Mouse (Mus musculus) layer of hippocampus, adult 9-10 months (tissue): Measurements from ENCODE around the gene Erf.

Experiments used
- DNase-seq: peaks from one replicate; pipeline ENCODE4 v3.0.0; 2022; ENCODE audit warnings: low spot score

Gene Erf

DNA sequence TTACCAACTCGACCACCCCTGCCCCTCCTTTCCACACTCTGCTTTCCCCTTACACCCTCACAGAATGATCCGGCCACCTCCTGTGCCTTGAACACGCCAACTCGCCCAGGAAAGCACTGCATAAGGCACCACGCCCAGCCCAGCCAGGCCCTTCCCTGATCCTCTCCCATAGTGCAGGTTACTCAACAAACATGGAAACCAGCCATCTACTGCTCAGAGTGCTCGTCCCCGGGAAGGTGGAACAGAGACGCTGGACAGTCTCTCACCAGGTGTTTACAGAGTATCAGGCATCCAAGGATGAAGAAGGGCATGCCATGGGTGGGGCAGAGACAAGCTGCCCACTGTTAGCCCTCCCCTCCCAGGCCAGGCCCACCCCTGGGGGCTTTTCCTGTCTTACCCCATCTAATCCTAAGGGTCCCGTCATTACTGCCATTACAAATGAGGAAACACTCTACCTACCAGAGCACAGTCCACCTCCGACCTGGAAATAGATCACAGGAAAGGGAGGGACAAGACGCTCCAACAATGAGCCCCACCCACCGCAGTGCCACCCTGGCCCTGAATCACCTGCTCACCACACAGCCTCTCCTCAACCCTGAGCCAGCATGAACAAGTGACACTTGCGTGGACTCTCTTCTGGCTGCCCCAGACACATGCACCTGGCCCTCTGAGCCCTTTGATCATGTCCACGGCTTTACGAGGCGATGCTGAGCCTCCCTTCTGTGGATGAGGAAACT lies 44.3 kb downstream of the Erf start:
- no peak for DNase-seq

DNA sequence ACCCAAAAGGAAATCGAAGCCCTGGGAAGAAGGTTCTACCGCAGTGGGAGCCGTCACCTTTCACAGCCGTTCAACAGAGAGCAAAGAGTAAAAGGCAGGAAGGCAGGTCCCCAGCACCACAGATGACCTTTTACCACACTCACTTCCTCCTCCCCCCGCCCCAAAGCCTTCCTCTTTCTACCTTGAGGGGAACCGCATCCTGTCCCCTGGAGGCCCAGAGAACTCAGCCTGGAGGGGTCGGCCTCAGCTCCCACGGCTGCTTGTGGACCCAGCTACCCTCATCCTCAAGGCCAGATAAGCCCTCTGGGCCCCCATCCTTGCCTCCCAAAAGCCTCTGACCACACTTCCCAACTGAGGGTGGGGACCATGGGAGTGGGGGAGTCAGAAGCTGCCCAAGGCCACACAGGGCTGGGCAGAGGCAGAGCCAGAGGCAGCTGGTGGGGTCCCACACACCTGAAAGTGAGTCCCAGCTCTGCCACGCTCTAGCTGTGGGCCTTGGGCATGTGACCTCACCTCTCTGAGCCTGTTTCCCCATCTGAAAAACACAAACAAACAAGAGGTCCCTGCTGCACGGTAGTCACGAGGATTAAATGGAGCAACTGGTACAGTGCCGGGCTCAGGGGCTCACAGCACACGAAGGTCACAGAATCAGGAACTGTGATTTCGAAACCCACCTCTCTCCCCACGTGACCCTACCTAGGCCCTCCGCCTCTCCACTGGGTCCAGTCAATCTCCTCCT lies 45.0 kb downstream of the Erf start:
- no peak for DNase-seq

DNA sequence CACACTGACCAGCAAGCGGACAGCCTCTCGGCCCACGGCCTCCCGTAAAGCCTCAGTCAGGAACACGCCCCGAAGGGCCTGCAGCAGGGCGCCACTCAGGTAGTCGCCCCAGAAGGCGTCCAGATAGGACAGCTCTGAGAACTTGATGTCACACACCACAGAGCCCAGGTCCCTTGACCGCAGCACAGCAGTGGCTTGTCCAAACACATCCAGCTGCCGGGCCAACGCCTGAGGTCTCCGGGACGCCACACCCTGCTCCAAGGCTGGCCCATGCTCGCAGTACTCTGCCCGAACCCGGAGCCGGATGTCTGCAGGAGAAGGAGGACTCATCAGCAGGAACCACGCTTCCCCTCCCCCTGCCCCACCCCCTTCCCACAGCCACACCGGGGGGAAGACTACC lies 46.9 kb downstream of the Erf start:
- DNase-seq, result no peak

DNA sequence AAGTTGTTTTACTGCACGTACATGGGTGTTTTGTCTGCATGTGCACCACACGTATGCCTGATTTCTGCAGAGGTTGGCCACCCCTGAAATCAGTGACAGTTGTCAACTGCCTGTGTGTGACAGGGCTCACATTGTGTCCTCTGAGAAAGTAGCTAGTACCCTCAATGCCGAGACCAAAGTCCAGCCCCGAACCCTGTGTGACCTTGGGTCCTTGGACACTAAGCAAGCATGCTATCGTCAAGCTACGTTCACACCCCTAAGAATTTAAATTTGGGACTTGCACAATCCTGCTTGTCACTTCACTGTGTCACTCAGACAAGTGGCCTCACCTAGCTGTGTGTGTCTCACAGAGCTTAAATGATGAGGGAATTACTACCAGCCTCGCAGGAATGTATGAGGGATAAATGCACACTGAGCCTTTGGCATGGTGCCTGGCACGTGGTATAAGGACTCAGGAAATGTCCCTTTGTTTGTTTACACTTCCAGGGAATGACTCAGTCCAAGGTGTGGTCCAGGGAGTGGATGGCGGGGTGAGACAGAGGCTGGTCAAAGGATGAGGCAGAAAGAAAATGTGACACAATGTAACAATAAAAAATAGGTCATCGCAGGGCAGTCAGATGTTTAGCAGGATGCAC lies 53.1 kb downstream of the Erf start:
- DNase-seq, result no peak

DNA sequence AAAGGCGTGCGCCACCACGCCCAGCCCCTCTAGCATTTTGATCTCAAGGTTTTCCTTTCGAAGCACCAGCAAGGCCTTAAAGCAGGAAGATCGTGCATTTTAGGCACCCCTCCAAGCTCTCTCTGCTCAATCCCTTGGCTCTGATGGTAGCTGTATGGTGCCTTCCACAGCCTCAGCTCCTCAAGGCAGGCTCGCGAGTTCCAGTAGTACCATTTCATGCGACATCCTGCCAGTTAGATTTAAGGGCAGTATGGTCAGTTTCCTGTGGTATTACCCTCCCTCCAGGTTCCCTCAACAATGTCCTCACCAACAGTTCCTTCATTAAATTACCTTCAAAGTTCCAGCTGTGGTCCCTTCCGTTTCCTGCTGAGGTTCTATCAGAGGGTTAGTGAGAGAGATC lies 54.5 kb downstream of the Erf start:
- DNase-seq, result no peak

DNA sequence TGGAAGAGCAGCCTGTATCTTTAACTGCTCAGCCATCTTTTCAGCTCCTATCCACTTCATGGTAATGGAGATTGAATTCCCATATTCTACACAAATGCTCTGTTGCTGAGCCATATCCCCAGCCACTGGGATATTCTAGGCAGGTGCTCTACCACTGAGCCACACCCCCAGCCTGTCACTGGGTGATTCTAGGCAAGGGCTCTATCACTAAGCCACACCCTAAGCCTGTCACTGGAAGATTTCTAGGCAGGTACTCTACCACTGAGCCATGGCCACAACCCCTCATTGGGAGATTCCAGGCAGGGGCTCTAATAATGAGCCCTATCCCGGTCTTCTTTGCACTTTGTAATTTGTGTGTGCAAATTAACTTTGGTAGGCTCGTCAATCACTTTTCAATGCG lies 55.4 kb downstream of the Erf start:
- DNase-seq, result no peak
